Comparison of ENCODE assay signal across 22 mouse cellular contexts in genomic region chr7:89590039-89590438, GRCm38 (mm10). TPM values are rescaled to one million over a fixed set of nuclear protein-coding genes. Genes with fewer than 3 reads are reported as not detected.
A peak's percentile ranks its signal among the peaks of the same experiment; 100 is the strongest.
DNase-seq lines count a peak whose midpoint lies in the region; ATAC-seq lines count a peak whose summit lies in the region.
"Had no signal": no experiment of that assay in that cellular context is flagged by ENCODE, and none has a peak within 500 bp of the region (broad histone marks: within the 10 kb centered on the region; RNA-seq: fewer than 3 reads in every experiment).

No protein-coding gene starts in this region.

- no peak for DNase-seq in frontal cortex, postnatal 10 days (ENCODE audit: low spot score in 2 of 2)
- peak; percentile 3 for DNase-seq in heart, adult 8-10 months (ENCODE audit: low spot score)
- no peak for DNase-seq in heart, postnatal 4 days
- peak; percentile 8 for DNase-seq in right cerebral cortex, adult 18-20 months
- no peak for DNase-seq in right cerebral cortex, postnatal 10 days (ENCODE audit: low spot score in 2 of 2)
- DNase-seq in telencephalon, adult 2 months (ENCODE audit: low read depth, low spot score) = peak; percentile 23
- DNase-seq: adrenal gland, postnatal 36 days; B cell, adult 2 months; cerebellum, adult 11 months; cerebellum, adult 9-11 months; gastrocnemius, postnatal 10 days; kidney, postnatal 36 days; lung, adult 18-20 months; lung, postnatal 10 days had no signal

- peak; percentile 81 for ATAC-seq in frontal cortex, adult (ENCODE audit: low TSS enrichment)
- ATAC-seq: intestine, postnatal 0 days; liver, embryonic 12.5 days; Patski had no signal

RNA-seq across cellular contexts. Expression of gene Me3, which starts 42.2 kb away (rescaled TPM):
- 100 to 1,000 TPM; 141 to 151 (median 146) TPM for total RNA-seq in heart, adult 8-10 months (2022)
- total RNA-seq in heart, postnatal 4 days (2021) = 10 to 100 TPM; 50.7 to 54.0 TPM
- total RNA-seq: CH12.LX; common myeloid progenitor, adult 5-6 weeks; megakaryocyte progenitor cell, adult 5-6 weeks; neutrophil, adult 5-6 weeks had no signal

Comparison
In these comparisons a context has a peak if more than half of its experiments do, and no peak if none do; other contexts are left out.
1. DNase-seq: peak in heart, adult 8-10 months (single experiment), right cerebral cortex, adult 18-20 months (single experiment) and telencephalon, adult 2 months (single experiment); none in frontal cortex, postnatal 10 days (0 of 2), heart, postnatal 4 days (single experiment) and right cerebral cortex, postnatal 10 days (0 of 2).